Mouse (Mus musculus) CH12.LX (cell line): ENCODE data around the gene Adipor2. TPM values are rescaled to one million over a fixed set of nuclear protein-coding genes. Genes with fewer than 3 reads are reported as not detected.

Source experiments
- DNase-seq: peaks from one replicate; pipeline ENCODE4 v3.0.0-alpha.2; 2013; ENCODE audit errors: extremely low read depth
- H3K27ac ChIP-seq: 2 replicates; pipeline ENCODE4 v1.5.1; 2012; ENCODE audit warnings: low read depth, mild to moderate bottlenecking, control low read depth, moderate library complexity; ENCODE audit not compliant: insufficient read depth
- H3K27me3 ChIP-seq: replicated peaks from 2 replicates; pipeline ENCODE3; 2012; ENCODE audit warnings: inconsistent platforms
- H3K36me3 ChIP-seq, 2 experiments: replicated peaks in 1 of 2; 2 replicates each; pipeline versions ENCODE3 to v1.6.1; 2012; ENCODE audit warnings: inconsistent platforms in 1 of 2, low read length in 1 of 2, mild to moderate bottlenecking in 1 of 2, mixed read lengths in 1 of 2, moderate library complexity in 1 of 2; ENCODE audit not compliant: control insufficient read depth in 1 of 2, insufficient read depth in 1 of 2
- H3K4me1 ChIP-seq, 2 experiments: 2 replicates each; pipeline ENCODE4 v1.6.1; 2012; ENCODE audit warnings: inconsistent platforms in 1 of 2, moderate library complexity in 1 of 2; ENCODE audit not compliant: insufficient read depth in 2 of 2, control insufficient read depth in 1 of 2
- H3K4me2 ChIP-seq: 2 replicates; pipeline ENCODE4 v1.6.1; 2012; ENCODE audit warnings: low read depth, mild to moderate bottlenecking, control low read depth; ENCODE audit not compliant: poor library complexity, insufficient read depth, severe bottlenecking
- H3K4me3 ChIP-seq, 3 experiments: fragments of 150-350 bp in 1 of 3; sonication (generic) in 1 of 3; replicated peaks in 1 of 3; 2 replicates each; pipeline versions ENCODE3 to v1.5.1; 2011 to 2012; ENCODE audit warnings: low read depth in 2 of 3, low read length in 2 of 3, mild to moderate bottlenecking in 2 of 3, moderate library complexity in 2 of 3, control low read depth in 1 of 3, improper control_type of control experiment in 1 of 3, inconsistent platforms in 1 of 3, mixed read lengths in 1 of 3; ENCODE audit not compliant: poor library complexity in 1 of 3
- H3K79me2 ChIP-seq: replicated peaks from 2 replicates; pipeline ENCODE4 v1.6.1; 2012; ENCODE audit warnings: mild to moderate bottlenecking, moderate library complexity; ENCODE audit not compliant: control insufficient read depth, poor library complexity, insufficient read depth, severe bottlenecking; ENCODE audit errors: extremely low read depth
- H3K9ac ChIP-seq: 2 replicates; pipeline ENCODE4 v1.6.1; 2012; ENCODE audit warnings: low read depth, mild to moderate bottlenecking, control low read depth, moderate library complexity; ENCODE audit not compliant: insufficient read depth
- H3K9me3 ChIP-seq: replicated peaks from 2 replicates; pipeline ENCODE3; 2012; ENCODE audit warnings: low read length, inconsistent platforms, mixed read lengths
- CHD1 ChIP-seq: IDR thresholded peaks from 2 replicates; pipeline ENCODE4 v1.6.1; 2012; ENCODE audit warnings: low read depth, low read length, improper control_type of control experiment, inconsistent platforms
- ELF1 ChIP-seq: IDR thresholded peaks from 2 replicates; pipeline ENCODE4 v1.6.1; 2014; ENCODE audit warnings: low read depth, mild to moderate bottlenecking, inconsistent platforms, low read length, improper control_type of control experiment
- HCFC1 ChIP-seq: IDR thresholded peaks from 2 replicates; pipeline ENCODE4 v1.6.1; 2012; ENCODE audit warnings: low read depth, mild to moderate bottlenecking, inconsistent platforms, low read length, improper control_type of control experiment
- IRF4 ChIP-seq: IDR thresholded peaks from 2 replicates; pipeline ENCODE4 v1.6.1; 2014; ENCODE audit warnings: low read depth, mild to moderate bottlenecking, inconsistent platforms, low read length, improper control_type of control experiment
- JUN ChIP-seq: IDR thresholded peaks from 2 replicates; pipeline ENCODE4 v1.6.1; 2011; ENCODE audit warnings: low read depth, mild to moderate bottlenecking, low read length, improper control_type of control experiment, moderate library complexity; ENCODE audit not compliant: insufficient read depth
- MAFK ChIP-seq: IDR thresholded peaks from 2 replicates; pipeline ENCODE4 v1.6.1; 2011; ENCODE audit warnings: low read length, improper control_type of control experiment; ENCODE audit not compliant: insufficient replicate concordance
- MEF2A ChIP-seq: IDR thresholded peaks from 2 replicates; pipeline ENCODE4 v1.6.1; 2014; ENCODE audit warnings: low read depth, mild to moderate bottlenecking, inconsistent platforms, low read length, improper control_type of control experiment, borderline replicate concordance
- POLR2A ChIP-seq: IDR thresholded peaks from 2 replicates; pipeline ENCODE4 v1.6.1; 2011; ENCODE audit warnings: low read depth, mild to moderate bottlenecking, improper control_type of control experiment, low read length
- POLR2AphosphoS2 ChIP-seq: IDR thresholded peaks from 2 replicates; pipeline ENCODE4 v1.6.1; 2011; ENCODE audit warnings: low read depth, low read length, improper control_type of control experiment
- RCOR1 ChIP-seq: conservative IDR thresholded peaks from 2 replicates; pipeline ENCODE4 v1.6.1; 2012; ENCODE audit warnings: low read depth, mild to moderate bottlenecking, inconsistent platforms, low read length, improper control_type of control experiment
- SIN3A ChIP-seq: IDR thresholded peaks from 2 replicates; pipeline ENCODE4 v1.6.1; 2012; ENCODE audit warnings: low read length, improper control_type of control experiment, inconsistent platforms
- ZMIZ1 ChIP-seq: IDR thresholded peaks from 2 replicates; pipeline ENCODE4 v1.6.1; 2012; ENCODE audit warnings: low read depth, mild to moderate bottlenecking, inconsistent platforms, low read length, improper control_type of control experiment
- ZNF384 ChIP-seq: IDR thresholded peaks from 2 replicates; pipeline ENCODE4 v1.6.1; 2012; ENCODE audit warnings: low read depth, low read length, improper control_type of control experiment, inconsistent platforms
- dilution Hi-C: fragments of 300-500 bp; cut with MboI; formaldehyde crosslinking; loops from 2 replicates; pipeline ENCODE4 v1.14.3; 2020; ENCODE audit warnings: low sequenced_read_pairs; ENCODE audit not compliant: extremely low pct_unique_long_range_greater_than_20kb, extremely low pct_ligation_motif_present
- in situ Hi-C: fragments of 300-500 bp; cut with MboI; formaldehyde crosslinking; loops from 3 replicates; pipeline ENCODE4 v1.14.3; 2019; ENCODE audit warnings: low sequenced_read_pairs, low pct_ligation_motif_present, low pct_unique_long_range_greater_than_20kb, mixed read lengths
- polyA plus RNA-seq: library from polyadenylated mRNA; unstranded; fragments of >175 nt; gene quantifications from 2 replicates; pipeline ENCODE4 v1.2.1, GENCODE M21; 2012; ENCODE audit warnings: low read depth; ENCODE audit not compliant: insufficient read length
- total RNA-seq, 2 experiments: library from RNA; depleted of rRNA; stranded (reverse); fragments of 300-350 nt in 1 of 2; fragments of >200 nt in 1 of 2; gene quantifications; 2 replicates each; pipeline ENCODE4 v1.2.3; 2012 to 2014

Adipor2 gene
- total and polyA plus RNA-seq, 3 experiments: 29.8 to 43.5 (median 40.3) TPM

- TF ChIP-seq MAFK (peak; percentile 75; the same call in 1 of the 2 replicates), ZMIZ1 (no peak)
- in situ Hi-C loops (no loop called here), dilution Hi-C loops (no loop called here)
- no peak for DNase-seq
- H3K27ac ChIP-seq: no peak overlapping the region
- H3K4me2 ChIP-seq: no peak overlapping the region
- H3K9me3 ChIP-seq: no peaks in the 10 kb centered on the region
- no peaks in the 10 kb centered on the region for H3K36me3 ChIP-seq
- no peaks in the 10 kb centered on the region for H3K27me3 ChIP-seq
- peaks cover 0 to 19% of the 10 kb centered on the region in 2 experiments; a peak in 3 of 4 replicates for H3K4me1 ChIP-seq
- no peak overlapping the region for H3K4me3 ChIP-seq
- no peaks in the 10 kb centered on the region for H3K79me2 ChIP-seq
- no peak overlapping the region for H3K9ac ChIP-seq
Observed at GRCm38 (mm10) chr6:119402976-119403375, 14.5 kb downstream of the Adipor2 start.

- TF ChIP-seq RCOR1: no peak
- no peak for TF ChIP-seq SIN3A
- 0 out of 2 replicates have a peak, but pooled peaks have one; percentile 24 for TF ChIP-seq ELF1
- TF ChIP-seq IRF4: no peak
- no peak for TF ChIP-seq JUN
- no peak for TF ChIP-seq MEF2A
- TF ChIP-seq ZNF384: peak; percentile 77
- no peak for TF ChIP-seq HCFC1
- Histone ChIP-seq H3K4me2 (no peak overlapping the region), H3K27me3 (no peaks in the 10 kb centered on the region), H3K9ac (no peak overlapping the region), H3K9me3 (peaks cover 4% of the 10 kb centered on the region), H3K4me1 (peaks cover 0 to 20% of the 10 kb centered on the region in 2 experiments; a peak in 3 of 4 replicates), H3K4me3 (no peak overlapping the region), H3K36me3 (no peaks in the 10 kb centered on the region), H3K79me2 (no peaks in the 10 kb centered on the region), H3K27ac (no peak overlapping the region)
- dilution Hi-C loops (no loop called here), in situ Hi-C loops (no loop called here)
- no peak for DNase-seq
Observed at GRCm38 (mm10) chr6:119401545-119402304, 15.8 kb downstream of the Adipor2 start.

- DNase-seq: no peak
- H3K4me3 ChIP-seq: no peak overlapping the region
- H3K27ac ChIP-seq: no peak overlapping the region
- dilution Hi-C loops (no loop called here), in situ Hi-C loops (no loop called here)
- no peaks in the 10 kb centered on the region for H3K27me3 ChIP-seq
- H3K4me1 ChIP-seq: peaks cover 2 to 31% of the 10 kb centered on the region in 2 experiments
- H3K36me3 ChIP-seq: no peaks in the 10 kb centered on the region
- H3K79me2 ChIP-seq: no peaks in the 10 kb centered on the region
- H3K4me2 ChIP-seq: no peak overlapping the region
- TF ChIP-seq POLR2AphosphoS2 (no peak), POLR2A (no peak), CHD1 (no peak)
- TF ChIP-seq, all 38 proteins: peak for 0
- H3K9ac ChIP-seq: no peak overlapping the region
- peaks cover 4% of the 10 kb centered on the region for H3K9me3 ChIP-seq
Observed at GRCm38 (mm10) chr6:119400649-119401048, 16.9 kb downstream of the Adipor2 start.
